Mouse (Mus musculus) frontal cortex, adult 2 months (tissue): ENCODE measurements at regions not wholly inside any gene's neighbourhood (a gene's known extent, or its start where the extent isn't known, plus 50 kb on each side); places are given as distances from the start of the nearest gene placed in this dataset.
A peak's percentile ranks its signal among the peaks of the same experiment; 100 is the strongest.

ENCODE experiments used
- DNase-seq, 2 experiments: peaks; one replicate each; pipeline ENCODE4 v3.0.0; 2022; ENCODE audit warnings: low spot score in 1 of 2; ENCODE audit errors: extremely low spot score in 1 of 2

- DNase-seq: no peak
Observed at GRCm38 (mm10) chr15:45171605-45172004, 5037.4 kb downstream of the 9330182O14Rik start.

DNA sequence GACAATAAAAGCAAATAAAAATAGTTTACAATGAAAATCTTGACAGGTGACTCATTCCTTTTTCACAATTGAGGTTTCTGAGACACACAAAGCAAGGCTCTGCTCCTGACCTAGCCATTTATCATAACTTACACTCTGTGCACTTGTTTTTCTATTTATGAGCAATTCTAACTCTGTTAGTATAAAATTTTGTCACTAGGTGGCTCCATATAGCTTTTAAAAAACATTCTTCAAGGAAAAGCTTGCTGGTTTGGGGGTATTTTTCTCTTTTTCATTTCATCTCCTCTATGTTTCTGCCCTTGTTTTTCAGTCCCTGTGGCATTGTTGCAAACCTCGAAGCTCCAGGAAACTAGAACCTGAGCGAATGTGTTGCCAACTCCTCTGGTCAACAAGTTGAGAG, 5044.2 kb downstream of the 9330182O14Rik start:
- peak in 1 of 2 experiments; percentile 35 for DNase-seq

GRCm38 (mm10) chr15:45180173-45180572, 5046.0 kb downstream of the 9330182O14Rik start:
- peak in 1 of 2 experiments; percentile 21 for DNase-seq
